Mouse (Mus musculus) thymus, adult 2 months (tissue): ENCODE results near the gene Clec4d.

ENCODE experiments used
- CTCF ChIP-seq: fragments of 200-500 bp; IDR thresholded peaks from 2 replicates; pipeline ENCODE4 v1.5.1; 2012; ENCODE audit warnings: mild to moderate bottlenecking, control low read depth, low read length, moderate library complexity, borderline replicate concordance; ENCODE audit not compliant: control insufficient read depth, poor library complexity, insufficient read depth; ENCODE audit errors: extremely low read depth
- POLR2A ChIP-seq: fragments of 200-500 bp; IDR thresholded peaks from 2 replicates; pipeline ENCODE4 v1.6.1; 2012; ENCODE audit warnings: mild to moderate bottlenecking, low read length, control low read depth, moderate library complexity; ENCODE audit not compliant: control insufficient read depth, poor library complexity, insufficient read depth; ENCODE audit errors: extremely low read depth

DNA sequence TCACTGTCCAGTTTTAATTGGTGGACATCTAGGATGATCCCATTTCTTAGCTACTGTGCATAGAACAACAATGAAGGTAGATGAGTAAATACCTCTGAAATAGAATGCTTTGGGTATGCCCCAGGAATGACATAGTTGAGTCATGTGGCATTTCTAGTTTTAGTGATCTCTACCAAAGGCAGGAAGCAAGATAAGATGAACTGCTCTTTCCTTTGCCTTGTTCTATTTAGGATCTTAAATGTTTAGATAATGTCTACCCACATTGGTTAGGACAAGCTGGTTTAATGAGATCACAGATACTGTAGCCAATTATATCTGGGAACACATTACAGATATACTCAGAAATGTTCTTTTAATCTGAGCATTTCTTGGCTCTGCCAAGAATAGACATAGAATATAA lies 24.3 kb upstream of the Clec4d start:
- TF ChIP-seq POLR2A, result no peak
- no peak for TF ChIP-seq CTCF
